Mouse (Mus musculus) forebrain, postnatal 0 days (tissue): ENCODE data around the gene Nup85. TPM values are rescaled to one million over a fixed set of nuclear protein-coding genes. Genes with fewer than 3 reads are reported as not detected.

ENCODE experiments used
- ATAC-seq: fragments of 200-750 bp; cut with Nextera tagmentation; 2 replicates; pipeline ENCODE4 v1.8.0; 2017; ENCODE audit warnings: mild to moderate bottlenecking, moderate library complexity
- DNase-seq: peaks from one replicate; pipeline ENCODE4 v3.0.0-alpha.2; 2015
- H3K27ac ChIP-seq: fragments of 300-500 bp; sonication (generic); 2 replicates; pipeline ENCODE4 v1.5.1; 2014; ENCODE audit warnings: low read depth, mild to moderate bottlenecking, antibody characterized with exemption, low read length, moderate library complexity, mixed read lengths
- H3K27me3 ChIP-seq: fragments of 300-500 bp; sonication (generic); 2 replicates; pipeline ENCODE4 v1.6.1; 2014; ENCODE audit warnings: mild to moderate bottlenecking, low read length, mixed read lengths; ENCODE audit not compliant: insufficient read depth
- H3K36me3 ChIP-seq: fragments of 300-500 bp; sonication (generic); 2 replicates; pipeline ENCODE4 v1.6.1; 2014; ENCODE audit warnings: mild to moderate bottlenecking, moderate library complexity; ENCODE audit not compliant: insufficient read depth
- H3K4me1 ChIP-seq: fragments of 300-500 bp; sonication (generic); 2 replicates; pipeline ENCODE4 v1.6.1; 2014; ENCODE audit warnings: antibody characterized with exemption; ENCODE audit not compliant: insufficient read depth
- H3K4me2 ChIP-seq: fragments of 300-500 bp; sonication (generic); 2 replicates; pipeline ENCODE4 v1.6.1; 2014; ENCODE audit warnings: low read depth, mild to moderate bottlenecking, moderate library complexity
- H3K4me3 ChIP-seq: fragments of 300-500 bp; sonication (generic); 2 replicates; pipeline ENCODE4 v1.5.1; 2014; ENCODE audit warnings: low read depth, low read length, mixed read lengths
- H3K9ac ChIP-seq: fragments of 300-500 bp; sonication (generic); 2 replicates; pipeline ENCODE4 v1.6.1; 2014; ENCODE audit warnings: mild to moderate bottlenecking
- H3K9me3 ChIP-seq: fragments of 300-500 bp; sonication (generic); 2 replicates; pipeline ENCODE4 v1.6.1; 2016; ENCODE audit warnings: low read length
- CTCF ChIP-seq: sonication (generic); IDR thresholded peaks from 2 replicates; pipeline ENCODE4 v1.5.1; 2016; ENCODE audit warnings: antibody characterized with exemption, control low read depth, low read depth
- WGBS: fragments of 180-500 bp; shearing (Covaris S2); extraction: QIAGEN DNeasy Blood & Tissue Kit; methylation state at CpG from one replicate; pipeline ENCODE4 v1.1.7; 2014; 5-methylcytosine and 5-hydroxymethylcytosine counted together
- polyA plus RNA-seq: library from polyadenylated mRNA; unstranded; fragments of >200 nt; fragmentation: Nextera tagmentation; extraction: Ambion mirVana; gene quantifications from 2 replicates; pipeline ENCODE4 v1.2.1, GENCODE M21; 2015
- total RNA-seq: library from RNA; depleted of rRNA; stranded (reverse); fragments of >200 nt; gene quantifications from 2 replicates; pipeline ENCODE4 v1.2.3, GENCODE M21; 2014; rRNA removed

Gene Nup85
- total and polyA plus RNA-seq, 2 experiments from 2014 or later, result 78.7 to 90.3 TPM

DNA sequence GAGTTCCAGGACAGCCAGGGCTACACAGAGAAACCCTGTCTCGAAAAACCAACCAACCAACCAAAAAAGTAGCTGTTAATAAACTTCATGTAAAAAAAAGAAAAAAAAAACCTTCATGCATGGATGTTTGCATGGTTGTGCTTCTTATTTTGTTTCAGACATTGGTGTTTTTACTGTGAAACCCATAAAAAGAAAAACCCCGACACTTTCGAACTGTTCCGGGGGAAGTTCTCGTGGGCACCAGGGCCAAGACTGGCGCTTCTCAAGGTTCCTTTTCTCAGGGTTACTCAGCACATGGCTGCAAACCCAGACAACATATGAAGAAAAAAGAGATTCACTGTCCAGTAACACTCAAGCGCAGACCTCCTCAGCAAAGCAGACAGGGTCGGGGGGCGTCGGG is 68.6 kb downstream of the Nup85 start:
- Histone ChIP-seq H3K4me2 (no peak overlapping the region), H3K9ac (no peak overlapping the region), H3K27me3 (no peaks in the 10 kb centered on the region), H3K4me1 (no peaks in the 10 kb centered on the region), H3K27ac (no peak overlapping the region), H3K36me3 (no peaks in the 10 kb centered on the region), H3K4me3 (no peak overlapping the region), H3K9me3 (no peaks in the 10 kb centered on the region)
- WGBS, result 89% methylated on average over 10 of the region's 10 CpGs
- no peak for DNase-seq
- ATAC-seq, result no peak
- TF ChIP-seq CTCF, result no peak

Other genes with a start within 250 kb of the Nup85 start
- 0.23 and 0.33 TPM in 2 replicates for gene Ush1g, start 242.4 kb upstream of the Nup85 start, total RNA-seq
- gene Ush1g, start 242.4 kb upstream of the Nup85 start, polyA plus RNA-seq, result 0.06 and 0.09 TPM in 2 replicates
- gene Otop3, start 229.7 kb upstream of the Nup85 start, total RNA-seq, result 0.31 and 0.48 TPM in 2 replicates
- 0.47 and 0.98 TPM in 2 replicates for gene Otop3, start 229.7 kb upstream of the Nup85 start, polyA plus RNA-seq
- gene Hid1, start 196.7 kb upstream of the Nup85 start, total RNA-seq, result 52.4 and 54.5 TPM in 2 replicates
- 42.8 and 46.6 TPM in 2 replicates for gene Hid1, start 196.7 kb upstream of the Nup85 start, polyA plus RNA-seq
- gene Cdr2l, start 182.5 kb upstream of the Nup85 start, total RNA-seq, result 43.0 and 45.8 TPM in 2 replicates
- gene Cdr2l, start 182.5 kb upstream of the Nup85 start, polyA plus RNA-seq, result 14.4 and 16.9 TPM in 2 replicates
- gene Mrpl58, start 160.7 kb upstream of the Nup85 start, total RNA-seq, result 82.1 and 86.1 TPM in 2 replicates
- 201 and 203 TPM in 2 replicates for gene Mrpl58, start 160.7 kb upstream of the Nup85 start, polyA plus RNA-seq
- gene Atp5h, start 144.5 kb upstream of the Nup85 start, total RNA-seq, result 339 and 418 TPM in 2 replicates
- 808 and 932 TPM in 2 replicates for gene Atp5h, start 144.5 kb upstream of the Nup85 start, polyA plus RNA-seq
- gene Kctd2, start 144.3 kb upstream of the Nup85 start, total RNA-seq, result 31.7 TPM in 2 replicates
- 27.1 and 29.3 TPM in 2 replicates for gene Kctd2, start 144.3 kb upstream of the Nup85 start, polyA plus RNA-seq
- gene Trim80, start 123.9 kb upstream of the Nup85 start, total RNA-seq, result not detected in 2 replicates
- not detected in 2 replicates for gene Trim80, start 123.9 kb upstream of the Nup85 start, polyA plus RNA-seq
- not detected in 2 replicates for gene Slc16a5, start 102.0 kb upstream of the Nup85 start, total RNA-seq
- 0.06 and 0.07 TPM in 2 replicates for gene Slc16a5, start 102.0 kb upstream of the Nup85 start, polyA plus RNA-seq
- gene Armc7, start 88.8 kb upstream of the Nup85 start, total RNA-seq, result 11.2 and 14.2 TPM in 2 replicates
- gene Armc7, start 88.8 kb upstream of the Nup85 start, polyA plus RNA-seq, result 8.5 and 11.2 TPM in 2 replicates
- 59.6 and 84.6 TPM in 2 replicates for gene Nt5c, start 72.6 kb upstream of the Nup85 start, total RNA-seq
- 136 and 143 TPM in 2 replicates for gene Nt5c, start 72.6 kb upstream of the Nup85 start, polyA plus RNA-seq
- 1,009 and 1,140 TPM in 2 replicates for gene Jpt1, start 50.0 kb upstream of the Nup85 start, total RNA-seq
- 1,672 and 1,955 TPM in 2 replicates for gene Jpt1, start 50.0 kb upstream of the Nup85 start, polyA plus RNA-seq
- 795 and 821 TPM in 2 replicates for gene Sumo2, start 28.2 kb upstream of the Nup85 start, total RNA-seq
- gene Sumo2, start 28.2 kb upstream of the Nup85 start, polyA plus RNA-seq, result 1,185 and 1,251 TPM in 2 replicates
- 34.6 and 46.3 TPM in 2 replicates for gene Mrps7, start 39.5 kb downstream of the Nup85 start, total RNA-seq
- gene Mrps7, start 39.5 kb downstream of the Nup85 start, polyA plus RNA-seq, result 74.1 and 78.1 TPM in 2 replicates
- 34.0 and 34.5 TPM in 2 replicates for gene Gga3, start 39.6 kb downstream of the Nup85 start, total RNA-seq
- gene Gga3, start 39.6 kb downstream of the Nup85 start, polyA plus RNA-seq, result 15.2 and 18.5 TPM in 2 replicates
- gene Mif4gd, start 48.5 kb downstream of the Nup85 start, total RNA-seq, result 12.2 and 16.9 TPM in 2 replicates
- gene Mif4gd, start 48.5 kb downstream of the Nup85 start, polyA plus RNA-seq, result 14.4 and 19.4 TPM in 2 replicates
- gene Slc25a19, start 63.9 kb downstream of the Nup85 start, total RNA-seq, result 34.3 and 38.7 TPM in 2 replicates
- 51.1 and 51.7 TPM in 2 replicates for gene Slc25a19, start 63.9 kb downstream of the Nup85 start, polyA plus RNA-seq
- gene Grb2, start 144.2 kb downstream of the Nup85 start, total RNA-seq, result 88.2 and 91.9 TPM in 2 replicates
- gene Grb2, start 144.2 kb downstream of the Nup85 start, polyA plus RNA-seq, result 153 and 162 TPM in 2 replicates
- gene Tmem94, start 201.0 kb downstream of the Nup85 start, total RNA-seq, result 16.7 and 19.3 TPM in 2 replicates
- 12.1 and 14.9 TPM in 2 replicates for gene Tmem94, start 201.0 kb downstream of the Nup85 start, polyA plus RNA-seq
- 14.5 and 14.7 TPM in 2 replicates for gene Caskin2, start 249.2 kb downstream of the Nup85 start, total RNA-seq
- 4.5 and 6.1 TPM in 2 replicates for gene Caskin2, start 249.2 kb downstream of the Nup85 start, polyA plus RNA-seq